Mouse (Mus musculus): ENCODE measurements around the gene Gsg1l. TPM values are rescaled to one million over a fixed set of nuclear protein-coding genes. Genes with fewer than 3 reads are reported as not detected.

Gene Gsg1l
- total RNA-seq, 2 experiments from 2014 or later: not detected

DNA sequence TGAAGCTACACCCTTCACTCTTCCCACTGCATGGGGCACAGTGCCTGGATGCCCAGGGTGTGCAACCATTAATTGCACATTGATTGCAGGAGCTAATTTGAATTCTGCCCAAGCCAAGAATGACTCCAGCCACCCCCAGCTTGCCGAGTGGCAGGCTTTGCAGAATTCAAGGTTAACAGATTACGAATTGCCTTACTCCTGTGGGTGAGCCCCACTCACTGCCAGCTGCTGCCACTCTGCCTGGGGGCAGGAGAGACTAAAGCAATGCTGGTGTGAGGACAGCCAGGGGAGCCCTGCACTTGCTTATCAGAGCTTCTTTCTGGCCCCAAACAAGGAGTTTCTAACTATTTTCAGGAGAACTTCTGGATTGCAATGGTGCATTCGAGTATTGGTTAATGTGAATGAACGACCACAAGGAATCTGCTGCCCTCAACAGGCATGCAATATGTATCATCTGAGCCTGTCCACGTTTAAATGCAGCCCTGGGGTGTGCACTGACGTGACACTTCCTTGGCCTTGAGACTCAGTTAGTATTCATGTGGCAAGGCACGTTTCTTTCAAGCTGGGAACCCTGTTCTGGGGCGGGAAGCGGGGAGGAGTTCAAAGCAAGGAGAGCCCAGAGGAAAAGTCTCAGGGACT is 1.2 kb upstream of the Gsg1l start:
- no peak for ATAC-seq (replicated peaks; ENCODE audit: low FRiP score, low TSS enrichment, poor library complexity, severe bottlenecking)

DNA sequence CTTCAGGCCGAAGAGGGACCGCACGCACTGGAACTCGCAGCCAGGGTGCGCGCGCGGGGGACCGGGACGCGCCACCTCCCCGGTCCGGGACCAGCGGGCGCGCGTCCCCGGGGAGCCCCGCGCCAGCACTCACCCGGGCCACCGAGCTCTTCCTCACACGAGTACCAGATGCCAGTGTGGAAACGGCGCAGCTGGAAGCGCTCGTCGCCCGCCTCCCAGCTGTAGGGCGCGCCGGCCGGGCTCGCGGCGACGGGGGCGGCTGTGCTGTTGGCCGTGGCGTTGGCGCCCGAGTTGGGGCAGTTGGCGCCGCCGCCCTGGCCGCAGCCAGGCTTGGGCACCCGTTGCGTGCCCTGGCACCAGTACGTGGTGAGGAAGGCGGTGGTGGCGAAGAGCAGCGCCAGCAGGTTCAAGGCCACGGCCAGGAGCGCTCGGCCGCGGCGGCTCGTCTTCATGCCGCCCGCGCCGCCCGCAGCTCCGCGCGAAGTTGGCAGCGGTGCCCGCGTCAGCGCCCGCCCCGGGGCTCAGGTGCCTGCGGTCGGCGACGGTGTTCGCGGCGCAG is 405 bp downstream of the Gsg1l start:
- no peak for ATAC-seq (replicated peaks; ENCODE audit: low FRiP score, low TSS enrichment, poor library complexity, severe bottlenecking)

DNA sequence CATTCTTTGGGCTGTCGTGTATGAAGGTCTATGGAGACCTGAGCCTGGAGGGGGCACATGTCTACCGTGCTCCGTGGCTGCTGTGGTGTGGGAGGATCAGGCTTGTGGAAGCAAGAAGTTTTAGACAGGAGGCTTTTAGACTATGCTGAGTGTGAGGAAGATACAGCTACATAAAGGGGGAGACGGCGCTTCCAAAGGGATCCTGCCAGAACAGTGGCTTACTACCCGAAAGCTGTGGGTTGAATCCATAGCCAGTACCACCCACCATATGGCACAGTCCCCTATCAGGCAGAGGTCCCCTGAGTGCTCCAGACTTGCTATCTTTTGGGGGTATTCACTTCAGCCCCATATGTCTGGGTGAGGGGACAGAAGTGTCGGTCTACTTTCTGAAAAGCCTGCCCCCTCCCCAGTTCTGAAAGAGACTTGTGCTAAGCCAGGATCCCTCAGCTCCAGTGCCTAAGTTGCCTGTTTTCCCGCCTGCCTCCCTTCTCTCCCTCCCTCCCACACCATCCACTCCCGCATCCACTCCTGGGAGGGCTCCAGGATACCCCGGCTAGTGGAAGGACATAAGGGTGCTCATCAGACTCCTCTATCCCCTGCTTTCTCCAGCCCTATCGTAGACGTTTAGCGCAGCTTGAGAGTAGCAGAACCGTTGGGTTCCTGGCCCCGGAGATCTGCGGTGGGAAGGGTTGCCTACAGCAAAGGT is 1.1 kb downstream of the Gsg1l start:
- ATAC-seq (replicated peaks; ENCODE audit: low FRiP score, low TSS enrichment, poor library complexity, severe bottlenecking): no peak

DNA sequence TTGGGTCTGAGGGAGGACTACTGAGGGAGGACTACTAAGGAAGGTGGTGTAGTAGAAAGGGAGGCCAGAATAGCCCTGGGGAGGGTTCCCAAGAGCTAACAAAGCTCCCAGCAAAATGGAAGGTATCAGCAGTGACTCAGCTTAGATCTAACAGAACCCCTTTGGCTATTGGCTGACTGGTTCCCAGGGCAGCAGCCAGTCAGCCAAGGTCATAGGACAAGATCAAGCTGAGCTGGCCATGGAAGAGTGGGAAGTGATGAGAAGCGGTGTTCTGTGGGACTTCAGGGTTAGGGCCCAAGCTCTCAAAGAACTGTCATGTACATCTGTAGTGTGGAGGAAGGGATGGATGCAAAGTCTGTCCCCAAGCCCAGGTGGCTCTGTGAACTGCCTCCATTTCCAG is 5.3 kb downstream of the Gsg1l start:
- ATAC-seq (replicated peaks; ENCODE audit: low FRiP score, low TSS enrichment, poor library complexity, severe bottlenecking): no peak

DNA sequence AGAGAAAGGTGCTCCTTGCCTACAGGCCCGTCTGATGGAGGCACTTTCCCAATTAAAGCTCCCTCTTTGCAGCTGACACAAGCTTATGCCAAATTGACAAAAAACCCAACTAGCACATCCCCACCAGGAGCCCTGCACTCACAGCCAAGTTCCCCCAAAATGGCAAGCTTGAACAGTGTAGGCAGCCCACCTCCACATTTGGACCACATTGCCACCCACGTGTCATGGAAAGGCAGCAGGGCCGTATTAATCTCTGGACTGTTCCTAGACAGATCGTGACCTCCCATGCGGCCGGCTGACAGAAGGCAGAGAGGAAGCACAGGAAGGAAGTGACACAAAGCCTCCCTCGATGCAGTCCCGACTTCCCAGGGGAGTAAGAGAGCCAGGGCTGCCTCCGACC is 7.2 kb downstream of the Gsg1l start:
- no peak for ATAC-seq (replicated peaks; ENCODE audit: low FRiP score, low TSS enrichment, poor library complexity, severe bottlenecking)

DNA sequence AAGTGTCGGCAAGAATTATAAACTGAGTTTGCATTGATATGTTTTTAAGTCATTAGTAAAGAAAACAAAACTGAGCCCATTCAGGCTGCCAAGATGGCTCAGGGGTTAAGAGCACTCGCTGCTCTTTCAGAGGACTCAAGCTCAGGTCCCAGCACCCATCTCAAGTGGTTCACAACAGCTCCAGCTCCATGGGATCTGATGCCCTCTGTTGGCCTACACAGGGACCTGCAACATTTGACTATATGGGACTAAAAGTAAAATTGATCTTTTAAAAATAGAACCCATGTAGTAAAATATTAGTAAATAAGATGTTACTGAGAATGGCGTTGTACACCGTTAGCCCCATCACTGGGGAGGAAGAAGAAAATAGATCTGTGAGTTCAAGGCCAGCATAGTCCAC is 11.9 kb downstream of the Gsg1l start:
- ATAC-seq (replicated peaks; ENCODE audit: low FRiP score, low TSS enrichment, poor library complexity, severe bottlenecking): no peak

DNA sequence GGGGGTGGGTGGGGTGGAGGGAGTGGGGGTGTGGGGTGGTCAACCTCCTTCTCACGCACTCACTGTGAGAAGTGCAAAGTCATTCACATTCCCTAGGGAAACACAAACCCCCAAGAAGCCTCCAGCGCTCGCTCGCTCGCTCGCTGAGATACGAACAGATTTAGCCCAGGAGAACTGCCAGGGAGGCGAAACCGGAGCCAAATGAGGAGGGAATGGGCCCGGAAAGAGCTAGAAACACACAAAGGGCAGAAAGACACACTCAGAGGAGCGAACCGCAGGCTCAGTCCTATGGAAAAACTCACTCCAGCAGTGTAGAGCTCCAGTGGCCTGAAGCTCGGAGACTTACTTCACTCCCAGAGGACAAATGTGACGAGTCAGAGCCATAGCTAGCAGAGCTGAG is 15.4 kb downstream of the Gsg1l start:
- ATAC-seq (replicated peaks; ENCODE audit: low FRiP score, low TSS enrichment, poor library complexity, severe bottlenecking): no peak

DNA sequence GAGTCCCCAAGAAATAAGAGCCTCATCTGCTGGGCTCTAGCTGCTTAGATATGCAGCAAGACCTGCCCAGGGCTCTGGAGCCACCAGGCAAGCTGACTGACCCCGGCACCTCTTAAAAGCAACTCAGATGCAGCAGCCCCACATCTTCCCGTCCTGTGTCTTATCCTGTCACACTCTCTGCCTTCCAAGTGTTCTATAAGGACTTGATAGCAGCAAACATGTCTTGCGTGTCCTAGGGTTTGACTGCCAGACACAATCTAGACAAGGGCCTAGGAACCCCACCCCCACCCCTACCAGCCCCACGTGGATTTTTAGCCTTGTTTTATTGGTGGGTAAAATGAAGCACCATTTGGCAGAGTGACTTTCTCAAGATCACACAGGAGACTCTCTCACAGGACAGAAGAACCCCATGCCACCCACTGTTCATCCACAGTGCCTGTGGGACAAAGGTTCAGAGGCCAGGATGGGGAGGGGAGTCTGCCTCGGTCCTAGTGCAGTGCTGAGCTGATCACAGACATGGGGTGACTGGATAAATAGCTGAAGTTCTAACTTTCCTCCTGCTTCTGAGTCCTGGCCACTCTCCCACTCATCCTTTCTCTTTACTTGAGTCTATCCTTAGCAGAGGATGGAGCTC is 16.9 kb downstream of the Gsg1l start:
- no peak for ATAC-seq (replicated peaks; ENCODE audit: low FRiP score, low TSS enrichment, poor library complexity, severe bottlenecking)

DNA sequence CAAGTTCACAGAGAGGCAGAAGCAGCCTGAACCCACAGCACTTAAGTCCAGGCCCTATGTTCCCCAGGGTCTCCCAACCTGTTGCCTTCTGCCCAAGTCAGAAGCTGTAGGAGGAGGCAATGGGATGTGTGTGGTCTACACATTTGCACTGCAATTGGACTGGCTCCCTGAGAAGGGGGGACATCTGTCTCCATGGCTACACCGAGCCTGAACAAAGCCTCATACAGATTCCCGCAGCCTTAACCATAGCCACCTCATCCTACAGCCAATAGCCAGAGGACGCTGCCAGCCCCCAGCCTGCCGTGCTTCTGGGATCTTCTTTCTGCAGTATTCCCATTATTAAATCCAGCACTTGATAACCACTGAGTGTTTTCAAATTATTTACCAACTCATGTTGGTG is 20.0 kb downstream of the Gsg1l start:
- no peak for ATAC-seq (replicated peaks; ENCODE audit: low FRiP score, low TSS enrichment, poor library complexity, severe bottlenecking)

DNA sequence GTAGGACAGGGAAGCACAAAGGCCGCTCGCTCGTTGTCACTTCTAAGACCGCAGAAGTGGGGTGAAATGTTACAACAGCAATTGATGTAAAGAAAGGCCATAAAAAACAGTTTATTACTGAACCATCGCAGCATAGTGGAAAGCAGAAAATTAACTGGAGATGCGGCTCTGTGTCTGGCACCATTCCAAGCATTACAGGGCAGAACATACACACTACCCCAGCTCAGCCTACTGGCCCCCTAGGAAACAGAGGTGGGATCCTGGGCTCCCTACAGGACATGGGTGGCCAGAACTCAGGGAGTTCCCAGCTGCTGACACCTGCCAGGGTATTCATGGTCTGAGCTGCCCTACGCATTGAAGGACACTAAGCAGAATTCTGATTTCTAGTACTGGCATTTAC is 23.3 kb downstream of the Gsg1l start:
- no peak for ATAC-seq (replicated peaks; ENCODE audit: low FRiP score, low TSS enrichment, poor library complexity, severe bottlenecking)

DNA sequence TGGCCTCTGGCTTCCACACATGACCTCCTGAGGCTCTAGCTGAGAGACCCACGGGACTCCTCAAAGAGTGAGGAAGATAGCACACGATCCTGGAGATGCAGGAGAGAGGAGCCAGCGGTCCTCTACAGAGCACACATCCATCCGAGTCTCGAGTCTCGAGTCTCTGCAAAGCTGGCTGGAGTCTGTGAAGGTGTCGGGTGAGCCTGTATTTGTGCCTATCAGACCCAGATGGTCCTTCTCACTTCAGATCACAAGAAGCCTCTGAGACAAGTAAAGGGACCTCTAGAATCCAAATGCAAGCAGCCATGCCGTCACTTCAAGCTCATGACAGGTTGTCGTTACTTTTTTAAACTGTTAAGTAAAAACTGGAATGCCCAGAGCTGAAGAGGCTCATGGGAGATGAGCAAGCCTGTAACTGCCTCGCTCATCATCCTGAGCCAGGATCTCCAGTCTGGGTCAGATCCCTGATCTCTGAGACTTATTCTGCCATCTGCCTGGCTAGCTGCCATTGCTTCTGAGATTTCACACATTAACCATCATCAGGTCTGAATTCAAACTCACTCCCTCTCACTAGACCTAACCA is 24.8 kb downstream of the Gsg1l start:
- no peak for ATAC-seq (replicated peaks; ENCODE audit: low FRiP score, low TSS enrichment, poor library complexity, severe bottlenecking)

DNA sequence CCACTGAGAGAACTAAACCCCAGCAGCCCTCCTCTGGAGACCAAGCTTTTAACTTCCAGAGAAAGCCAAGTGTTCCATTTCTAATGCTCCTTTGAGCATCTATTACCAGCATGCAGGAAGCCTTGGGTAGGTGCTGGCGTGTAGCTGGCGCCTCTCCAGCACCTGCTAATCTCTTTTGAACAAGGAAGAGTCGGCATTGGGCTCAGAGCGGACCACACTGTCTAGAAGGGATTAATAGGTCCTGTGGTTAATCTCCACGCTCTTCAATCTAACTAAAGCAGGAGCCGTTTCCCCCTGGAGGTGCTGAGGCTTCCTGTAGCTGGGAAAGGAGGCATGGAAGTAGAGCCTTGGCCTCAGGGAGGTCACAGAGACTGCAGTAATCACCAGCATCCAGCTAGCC is 27.6 kb downstream of the Gsg1l start:
- peak; percentile 46 for ATAC-seq (replicated peaks; ENCODE audit: low FRiP score, low TSS enrichment, poor library complexity, severe bottlenecking)

DNA sequence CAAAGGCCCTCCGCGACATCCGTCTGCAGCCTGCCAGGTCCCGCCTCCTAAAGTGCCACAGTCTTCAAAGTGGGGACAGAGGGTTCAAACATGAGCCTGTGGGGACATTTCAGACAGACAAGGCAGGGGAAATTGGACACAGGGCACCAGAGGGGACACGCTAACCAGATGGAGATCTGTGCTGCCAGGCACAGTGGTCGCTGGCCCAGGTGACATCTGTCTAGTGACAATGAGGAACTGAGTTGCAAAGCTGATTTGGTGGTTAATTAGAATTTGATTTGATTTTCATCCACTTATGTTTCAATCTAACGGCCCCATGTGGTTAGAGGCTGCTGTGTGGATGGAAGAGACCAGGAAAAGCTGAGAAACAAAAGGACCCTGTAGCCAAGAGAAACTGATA is 28.6 kb downstream of the Gsg1l start:
- no peak for ATAC-seq (replicated peaks; ENCODE audit: low FRiP score, low TSS enrichment, poor library complexity, severe bottlenecking)

DNA sequence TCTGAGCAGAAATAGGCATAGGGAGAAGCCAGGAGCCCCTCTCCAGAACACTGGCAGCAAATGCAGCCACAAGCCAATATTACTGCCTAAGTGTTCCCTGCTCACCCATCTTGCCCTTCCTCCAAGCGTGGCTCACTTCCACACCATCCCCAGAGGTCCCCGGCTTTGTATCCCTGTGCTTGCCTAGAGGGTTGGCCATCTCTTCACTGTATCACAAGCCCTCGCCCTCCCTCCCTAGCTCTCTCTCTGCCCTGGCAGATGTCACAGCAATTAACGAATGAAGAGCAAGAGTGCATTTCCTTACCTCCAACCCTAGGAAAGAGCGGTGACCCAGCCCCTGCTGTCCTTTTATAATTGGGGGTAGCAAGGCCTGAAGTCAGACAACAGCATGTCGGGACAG is 30.3 kb downstream of the Gsg1l start:
- ATAC-seq (replicated peaks; ENCODE audit: low FRiP score, low TSS enrichment, poor library complexity, severe bottlenecking): no peak

DNA sequence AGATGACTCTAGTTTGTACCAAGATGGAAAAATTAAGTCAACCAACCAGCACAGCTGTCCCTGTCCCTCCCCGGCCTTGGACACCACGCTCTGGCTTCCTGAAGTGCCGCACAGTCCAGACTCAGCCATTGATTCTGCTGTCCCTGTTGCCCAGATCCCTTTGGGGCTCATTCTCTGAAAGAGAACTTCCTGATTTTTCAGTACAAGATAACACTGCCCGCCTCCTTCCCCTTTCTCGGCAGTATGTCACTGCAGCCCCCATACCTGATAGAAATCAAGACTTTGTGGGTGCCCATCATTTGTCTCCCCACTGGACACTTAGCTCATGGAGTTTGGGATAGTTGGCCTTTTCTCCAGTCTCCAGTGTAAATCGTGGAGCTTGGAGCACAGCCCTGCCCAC is 37.1 kb downstream of the Gsg1l start:
- ATAC-seq (replicated peaks; ENCODE audit: low FRiP score, low TSS enrichment, poor library complexity, severe bottlenecking): no peak

DNA sequence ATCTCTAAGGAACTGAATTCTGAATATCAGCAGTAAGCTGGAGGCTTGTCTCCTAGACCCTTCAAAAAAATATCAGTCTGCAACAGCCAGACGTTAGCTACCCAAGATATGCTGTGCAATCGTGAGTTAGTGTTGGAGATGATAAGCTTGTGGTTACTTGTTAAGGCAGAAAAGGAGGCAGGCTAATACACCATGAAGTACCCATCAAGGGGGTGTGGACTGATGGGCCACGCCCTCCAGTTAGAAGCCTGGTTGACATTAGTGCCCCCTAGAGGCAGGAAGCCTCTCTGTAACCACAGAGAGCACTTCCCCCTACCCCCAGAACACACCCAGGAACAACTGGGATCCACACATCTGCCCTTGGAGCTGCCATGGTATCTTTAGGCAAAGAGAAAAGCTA is 39.9 kb downstream of the Gsg1l start:
- ATAC-seq (replicated peaks; ENCODE audit: low FRiP score, low TSS enrichment, poor library complexity, severe bottlenecking): peak; percentile 87

DNA sequence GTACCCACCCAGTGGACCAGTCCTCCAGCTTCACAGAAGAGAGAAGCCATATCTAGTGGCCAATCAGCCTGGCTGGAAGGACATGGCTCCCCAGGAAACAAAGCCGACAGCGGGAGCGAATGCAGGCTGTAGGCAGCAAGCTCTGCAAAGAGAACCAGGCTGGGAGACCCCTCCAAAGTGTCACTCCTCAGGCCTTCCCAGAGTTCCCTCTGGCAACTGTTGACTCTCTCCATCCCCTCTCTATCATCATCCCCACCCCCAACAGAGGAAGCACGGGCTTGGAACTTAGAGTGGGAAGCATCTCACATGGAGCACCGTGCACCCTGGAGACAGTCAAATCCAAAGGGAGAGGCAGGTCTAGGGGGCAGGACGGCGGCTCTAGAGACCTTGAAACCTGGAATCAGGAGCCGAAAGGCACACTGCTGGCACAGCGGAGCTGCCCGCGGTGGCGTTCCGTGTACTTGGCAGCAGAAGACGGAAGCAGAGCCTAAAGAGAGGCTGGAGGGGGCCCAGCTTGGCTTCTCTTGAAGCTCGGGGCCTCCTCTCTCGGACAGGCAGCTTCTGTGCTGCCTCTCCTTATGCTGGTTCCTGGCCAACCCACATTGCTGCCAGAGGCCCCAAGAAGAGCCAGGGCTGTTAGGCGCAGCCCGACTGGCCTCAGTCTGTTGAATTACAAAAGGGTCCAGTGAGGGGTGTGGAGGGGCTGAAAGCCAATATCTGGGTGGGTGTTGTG is 41.3 kb downstream of the Gsg1l start:
- no peak for ATAC-seq (replicated peaks; ENCODE audit: low FRiP score, low TSS enrichment, poor library complexity, severe bottlenecking)

DNA sequence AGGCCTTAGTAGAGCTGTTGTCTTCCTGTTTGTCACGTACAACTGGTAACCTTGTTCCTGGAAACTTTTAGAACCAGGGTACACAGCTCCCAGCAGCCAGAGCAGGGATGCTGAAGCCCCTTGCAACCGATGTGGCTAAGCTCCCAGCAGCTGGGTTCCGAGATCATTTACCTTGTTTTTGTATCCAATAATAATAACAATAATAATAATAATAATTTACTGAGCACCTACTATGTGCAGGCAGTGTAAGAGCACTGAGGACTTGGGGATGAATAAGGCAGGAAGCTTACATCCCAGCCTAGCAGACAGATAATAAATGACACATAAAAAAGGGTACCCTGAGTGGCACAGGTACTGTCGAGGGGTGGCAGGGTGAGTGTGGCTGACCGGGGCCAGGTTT is 42.4 kb downstream of the Gsg1l start:
- no peak for ATAC-seq (replicated peaks; ENCODE audit: low FRiP score, low TSS enrichment, poor library complexity, severe bottlenecking)

DNA sequence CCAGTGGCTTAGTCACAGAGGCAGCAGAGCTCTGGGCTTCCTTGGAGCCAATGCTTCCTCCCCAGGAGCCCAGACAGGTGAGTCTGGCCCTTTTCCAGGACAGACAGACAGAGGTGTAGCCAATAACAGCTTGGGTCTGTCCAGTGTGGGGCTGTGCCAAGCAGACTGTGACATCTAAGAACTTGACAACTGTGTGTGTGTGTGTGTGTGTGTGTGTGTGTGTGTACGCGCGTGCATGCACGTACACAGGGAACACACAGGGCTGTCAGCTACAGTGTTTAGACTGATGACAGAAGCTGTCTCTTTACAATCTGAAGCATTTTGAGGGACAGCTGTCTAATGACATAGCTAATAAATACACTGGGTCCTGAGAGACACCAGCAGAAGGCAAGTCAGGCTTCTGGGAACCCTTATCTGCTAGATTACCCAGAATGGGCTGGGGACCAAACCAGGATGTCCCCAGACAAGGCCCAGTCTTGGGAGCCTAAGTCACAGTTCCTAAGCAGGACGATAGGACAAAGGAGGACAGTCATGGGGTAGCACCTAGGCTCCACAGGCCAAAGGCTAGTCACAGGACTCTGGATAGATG is 42.9 kb downstream of the Gsg1l start:
- peak; percentile 55 for ATAC-seq (replicated peaks; ENCODE audit: low FRiP score, low TSS enrichment, poor library complexity, severe bottlenecking)

Measured in megakaryocyte-erythroid progenitor cell, adult 5-6 weeks (primary cell).